21 mouse cellular contexts compared by ENCODE assay signal in the genomic region with DNA sequence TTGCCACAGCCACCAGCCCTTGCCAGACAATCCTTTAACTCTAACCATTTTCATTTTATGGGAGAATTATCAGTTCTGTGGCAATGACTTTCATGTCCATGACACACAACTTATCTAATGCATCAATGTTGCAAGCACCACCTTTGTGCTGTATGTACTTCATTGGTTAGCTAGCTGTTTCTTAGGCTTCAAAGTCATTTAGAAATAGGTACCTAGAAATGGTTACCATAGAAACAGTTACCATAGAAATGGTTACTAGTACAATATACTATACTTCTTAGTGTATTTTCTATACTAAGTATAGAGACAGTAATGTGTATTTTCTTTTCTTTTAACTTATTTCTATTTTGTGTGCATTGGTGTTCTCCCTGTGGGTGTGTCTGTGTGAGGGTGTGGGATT. TPM values are rescaled to one million over a fixed set of nuclear protein-coding genes. Genes with fewer than 3 reads are reported as not detected.
"Had no signal": no experiment of that assay in that cellular context is flagged by ENCODE, and none has a peak within 500 bp of the region (broad histone marks: within the 10 kb centered on the region; RNA-seq: fewer than 3 reads in every experiment).

No protein-coding gene starts in this region.

- H3K27me3 ChIP-seq: neural tube, embryonic 12.5 days; neural tube, embryonic 15.5 days had no signal

- H3K9ac ChIP-seq: kidney, embryonic 15.5 days; limb, embryonic 12.5 days; limb, embryonic 15.5 days; liver, embryonic 14.5 days; liver, postnatal 0 days; lung, embryonic 14.5 days; neural tube, embryonic 12.5 days; neural tube, embryonic 15.5 days had no signal

- H3K4me3 ChIP-seq: kidney, embryonic 15.5 days; limb, embryonic 12.5 days; limb, embryonic 15.5 days; neural tube, embryonic 12.5 days; neural tube, embryonic 15.5 days had no signal

- H3K9me3 ChIP-seq: kidney, embryonic 15.5 days; limb, embryonic 12.5 days; limb, embryonic 15.5 days; neural tube, embryonic 12.5 days; neural tube, embryonic 15.5 days had no signal

- H3K4me2 ChIP-seq: kidney, embryonic 15.5 days; limb, embryonic 12.5 days; limb, embryonic 15.5 days; liver, embryonic 11.5 days; lung, embryonic 14.5 days; neural tube, embryonic 12.5 days; neural tube, embryonic 15.5 days had no signal

- ATAC-seq: liver, postnatal 0 days had no signal

- DNase-seq: kidney, adult 8-10 months; kidney, postnatal 10 days; kidney, postnatal 36 days; left cerebral cortex, postnatal 4 days; liver, postnatal 0 days; lung, embryonic 14.5 days; right cerebral cortex, adult 18-20 months; right cerebral cortex, postnatal 14 days; right cerebral cortex, postnatal 4 days; thymus, postnatal 25 days had no signal

- H3K27ac ChIP-seq: kidney, embryonic 15.5 days; liver, embryonic 14.5 days; macrophage; neural tube, embryonic 12.5 days; neural tube, embryonic 15.5 days; stomach, postnatal 0 days had no signal

- H3K36me3 ChIP-seq: kidney, embryonic 15.5 days; limb, embryonic 12.5 days; limb, embryonic 15.5 days; neural tube, embryonic 12.5 days; neural tube, embryonic 15.5 days had no signal

RNA-seq across cellular contexts. Expression of a gene that starts 36.9 kb away (rescaled TPM):
- polyA plus RNA-seq: kidney, embryonic 15.5 days; limb, embryonic 12.5 days; limb, embryonic 15.5 days; liver, embryonic 11.5 days; liver, embryonic 14.5 days; liver, postnatal 0 days; lung, embryonic 14.5 days; macrophage; neural tube, embryonic 12.5 days; neural tube, embryonic 15.5 days; stomach, embryonic 14.5 days; thymus, postnatal 0 days had no signal

RNA-seq across cellular contexts. Expression of a gene that starts 37.0 kb away (rescaled TPM):
- polyA plus RNA-seq: liver, embryonic 11.5 days had no signal
